Mouse (Mus musculus) right cerebral cortex, postnatal 25 days (tissue): Measurements from ENCODE around the gene Csf1.

Source experiments
- DNase-seq: peaks from one replicate; pipeline ENCODE4 v3.0.0; 2022

Csf1 gene

GRCm38 (mm10) chr3:107778016-107778415, 17.7 kb upstream of the Csf1 start:
- DNase-seq: no peak

- no peak for DNase-seq
Observed at GRCm38 (mm10) chr3:107776295-107776694, 16.0 kb upstream of the Csf1 start.

- no peak for DNase-seq
Observed at GRCm38 (mm10) chr3:107775736-107776135, 15.5 kb upstream of the Csf1 start.

GRCm38 (mm10) chr3:107775056-107775455, 14.8 kb upstream of the Csf1 start:
- DNase-seq: no peak

GRCm38 (mm10) chr3:107772860-107773259, 12.6 kb upstream of the Csf1 start:
- no peak for DNase-seq

- no peak for DNase-seq
Observed at GRCm38 (mm10) chr3:107769692-107770091, 9.4 kb upstream of the Csf1 start.

GRCm38 (mm10) chr3:107768104-107768989, 8.1 kb upstream of the Csf1 start:
- no peak for DNase-seq

- no peak for DNase-seq
Observed at GRCm38 (mm10) chr3:107766804-107767203, 6.5 kb upstream of the Csf1 start.

- no peak for DNase-seq
Observed at GRCm38 (mm10) chr3:107765979-107766378, 5.7 kb upstream of the Csf1 start.

- no peak for DNase-seq
Observed at GRCm38 (mm10) chr3:107763552-107763951, 3.3 kb upstream of the Csf1 start.

- DNase-seq: no peak
Observed at GRCm38 (mm10) chr3:107761446-107761845, 1.2 kb upstream of the Csf1 start.

- no peak for DNase-seq
Observed at GRCm38 (mm10) chr3:107760771-107761170, 502 bp upstream of the Csf1 start.

- no peak for DNase-seq
Observed at GRCm38 (mm10) chr3:107758638-107759037, 1.6 kb downstream of the Csf1 start.

GRCm38 (mm10) chr3:107758176-107758575, 2.1 kb downstream of the Csf1 start:
- no peak for DNase-seq

- DNase-seq: no peak
Observed at GRCm38 (mm10) chr3:107757365-107758129, 2.7 kb downstream of the Csf1 start.

GRCm38 (mm10) chr3:107756481-107756866, 3.8 kb downstream of the Csf1 start:
- no peak for DNase-seq

- no peak for DNase-seq
Observed at GRCm38 (mm10) chr3:107755702-107756480, 4.4 kb downstream of the Csf1 start.

- no peak for DNase-seq
Observed at GRCm38 (mm10) chr3:107754632-107755031, 5.6 kb downstream of the Csf1 start.

GRCm38 (mm10) chr3:107751607-107752006, 8.7 kb downstream of the Csf1 start:
- DNase-seq: no peak

GRCm38 (mm10) chr3:107750775-107751540, 9.3 kb downstream of the Csf1 start:
- no peak for DNase-seq

- DNase-seq: no peak
Observed at GRCm38 (mm10) chr3:107749446-107749845, 10.8 kb downstream of the Csf1 start.

- DNase-seq: no peak
Observed at GRCm38 (mm10) chr3:107748260-107748955, 11.9 kb downstream of the Csf1 start.
